Mouse (Mus musculus): ENCODE results near the gene Tnfsf18.

The Tnfsf18 gene

DNA sequence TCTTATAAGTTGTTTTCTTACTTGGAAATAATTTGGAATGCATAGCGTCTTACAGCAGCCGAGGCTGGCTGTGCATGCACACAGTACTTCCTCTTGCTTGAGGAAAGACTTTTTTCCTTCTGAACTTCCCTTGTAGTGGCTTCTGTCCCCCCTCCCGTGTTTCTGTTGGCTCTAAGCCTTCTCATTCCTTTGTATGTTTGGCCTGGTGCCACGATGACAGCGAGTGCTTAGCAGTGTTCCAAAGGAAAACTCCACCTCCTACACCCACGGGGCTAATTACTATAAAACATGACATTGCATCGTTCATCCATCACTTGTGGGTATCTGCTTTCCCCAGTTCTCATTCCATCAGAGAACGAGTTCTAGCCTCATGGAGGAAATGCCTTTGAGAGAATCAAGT lies at the start of gene Tnfsf18:
Gene Tnfsf18 (plus strand): TSS at position 313 of the 400 bp plus-strand sequence.
- no peak for DNase-seq (ENCODE audit: low read depth in 1 of 2, low spot score in 2 of 2)

- no peak for DNase-seq (ENCODE audit: low read depth in 1 of 2, low spot score in 2 of 2)
Measured at GRCm38 (mm10) chr1:161444858-161445257, 49.6 kb upstream of the Tnfsf18 start.

GRCm38 (mm10) chr1:161451683-161452245 lies 42.7 kb upstream of the Tnfsf18 start:
- no peak for DNase-seq (ENCODE audit: low read depth in 1 of 2, low spot score in 2 of 2)

- no peak for DNase-seq (ENCODE audit: low read depth in 1 of 2, low spot score in 2 of 2)
Measured at GRCm38 (mm10) chr1:161452250-161452649, 42.2 kb upstream of the Tnfsf18 start.

GRCm38 (mm10) chr1:161463388-161464085 lies 30.9 kb upstream of the Tnfsf18 start:
- DNase-seq (ENCODE audit: low read depth in 1 of 2, low spot score in 2 of 2): no peak

GRCm38 (mm10) chr1:161477221-161477620 lies 17.2 kb upstream of the Tnfsf18 start:
- no peak for DNase-seq (ENCODE audit: low read depth in 1 of 2, low spot score in 2 of 2)

- no peak for DNase-seq (ENCODE audit: low read depth in 1 of 2, low spot score in 2 of 2)
Measured at GRCm38 (mm10) chr1:161479854-161480253, 14.6 kb upstream of the Tnfsf18 start.

GRCm38 (mm10) chr1:161482211-161482610 lies 12.2 kb upstream of the Tnfsf18 start:
- DNase-seq (ENCODE audit: low read depth in 1 of 2, low spot score in 2 of 2): peak in 1 of 2 experiments; percentile 16

- no peak for DNase-seq (ENCODE audit: low read depth in 1 of 2, low spot score in 2 of 2)
Measured at GRCm38 (mm10) chr1:161487069-161487468, 7.4 kb upstream of the Tnfsf18 start.

DNA sequence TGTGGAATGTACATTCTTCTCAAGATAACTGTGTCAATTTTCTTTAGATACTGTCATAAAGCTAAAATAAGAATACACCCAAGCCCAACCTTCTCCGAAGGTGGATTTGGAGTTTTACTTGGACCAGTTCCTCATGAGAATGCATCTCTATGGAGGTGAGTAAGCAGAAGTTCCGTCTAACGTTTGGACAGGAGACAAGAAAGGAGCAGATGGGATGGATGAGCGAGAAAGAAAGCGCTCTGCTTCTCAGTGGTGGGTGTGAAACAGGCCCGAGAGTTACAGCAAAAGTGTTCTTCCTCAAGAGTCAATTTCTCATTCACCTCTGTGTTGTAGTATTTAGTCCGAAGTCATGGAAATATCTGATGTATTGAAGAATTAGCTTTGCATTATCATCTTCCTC lies 2.7 kb upstream of the Tnfsf18 start:
- DNase-seq (ENCODE audit: low read depth in 1 of 2, low spot score in 2 of 2): no peak

DNA sequence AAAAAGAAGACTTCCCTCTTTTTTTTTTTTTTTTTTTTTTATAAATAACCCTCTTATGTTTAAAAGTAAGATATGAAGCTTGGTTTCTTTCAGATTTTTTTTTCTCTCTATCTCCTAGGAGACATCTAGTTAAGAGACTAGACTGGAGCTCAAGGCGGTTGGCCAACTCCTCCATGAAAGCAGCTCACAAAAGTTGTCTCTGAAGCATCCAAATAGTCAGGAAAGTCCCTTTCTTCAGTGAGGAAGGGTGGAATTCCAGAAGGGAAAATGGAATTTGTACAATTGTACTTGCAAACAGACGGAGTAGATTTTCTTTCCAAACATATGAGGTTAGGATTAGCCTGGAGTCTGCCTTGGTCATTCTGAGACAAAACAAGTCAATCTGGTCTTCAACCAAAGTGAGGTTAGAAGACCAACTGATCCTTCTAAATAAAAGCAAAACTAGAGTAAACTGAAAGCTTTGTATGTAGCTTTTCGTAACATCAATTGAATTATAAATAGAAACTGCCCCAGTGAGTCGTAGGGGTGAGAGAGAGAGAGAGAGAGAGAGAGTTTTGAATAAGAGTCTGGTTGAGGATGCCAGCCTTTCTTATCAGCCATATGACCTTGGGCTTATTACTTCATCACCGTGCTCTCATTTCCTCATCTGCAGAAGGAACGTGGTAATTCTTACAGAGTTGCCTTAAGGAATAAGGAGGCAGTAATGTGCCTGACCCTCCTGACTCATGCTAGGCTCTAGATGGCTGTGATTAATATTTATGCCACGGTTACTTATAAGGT lies 2.6 kb downstream of the Tnfsf18 start:
- DNase-seq (ENCODE audit: low read depth in 1 of 2, low spot score in 2 of 2): no peak

DNA sequence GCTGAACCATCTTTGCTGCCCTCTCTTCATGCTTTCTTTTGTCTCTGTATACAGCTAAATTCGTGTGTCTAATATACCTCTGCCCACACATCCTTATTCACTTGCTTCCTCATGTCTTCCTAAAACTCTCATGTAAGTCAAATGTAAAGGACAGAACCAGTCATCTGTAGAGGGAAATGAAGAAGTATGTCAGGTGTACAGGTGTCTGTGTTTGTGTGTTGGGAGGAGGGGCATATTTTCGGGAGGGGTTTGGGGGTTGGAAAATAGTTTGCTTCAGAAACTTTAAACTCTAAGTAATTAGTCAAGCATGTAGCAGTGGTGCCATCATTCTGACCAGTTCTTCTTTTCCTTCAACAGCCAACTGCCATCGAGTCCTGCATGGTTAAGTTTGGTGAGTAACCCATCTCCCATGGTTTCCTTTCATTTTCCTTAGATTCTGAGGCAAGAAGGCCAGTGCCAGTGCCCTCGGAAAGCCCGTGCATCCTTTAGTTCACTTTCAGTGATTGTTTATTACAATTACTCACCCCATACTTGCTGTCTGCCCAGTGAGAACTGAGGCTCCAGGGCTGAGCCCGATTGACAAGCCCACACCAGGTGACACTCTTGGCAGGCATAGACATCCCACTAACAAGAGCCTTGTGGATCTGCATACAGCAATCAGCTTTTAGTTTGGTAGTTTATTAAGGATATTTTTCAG lies 5.8 kb downstream of the Tnfsf18 start:
- DNase-seq (ENCODE audit: low read depth in 1 of 2, low spot score in 2 of 2): no peak

- DNase-seq (ENCODE audit: low read depth in 1 of 2, low spot score in 2 of 2): no peak
Measured at GRCm38 (mm10) chr1:161500811-161501146, 6.3 kb downstream of the Tnfsf18 start.

- no peak for DNase-seq (ENCODE audit: low read depth in 1 of 2, low spot score in 2 of 2)
Measured at GRCm38 (mm10) chr1:161506317-161506716, 11.9 kb downstream of the Tnfsf18 start.

- no peak for DNase-seq (ENCODE audit: low read depth in 1 of 2, low spot score in 2 of 2)
Measured at GRCm38 (mm10) chr1:161507623-161508047, 13.2 kb downstream of the Tnfsf18 start.

DNA sequence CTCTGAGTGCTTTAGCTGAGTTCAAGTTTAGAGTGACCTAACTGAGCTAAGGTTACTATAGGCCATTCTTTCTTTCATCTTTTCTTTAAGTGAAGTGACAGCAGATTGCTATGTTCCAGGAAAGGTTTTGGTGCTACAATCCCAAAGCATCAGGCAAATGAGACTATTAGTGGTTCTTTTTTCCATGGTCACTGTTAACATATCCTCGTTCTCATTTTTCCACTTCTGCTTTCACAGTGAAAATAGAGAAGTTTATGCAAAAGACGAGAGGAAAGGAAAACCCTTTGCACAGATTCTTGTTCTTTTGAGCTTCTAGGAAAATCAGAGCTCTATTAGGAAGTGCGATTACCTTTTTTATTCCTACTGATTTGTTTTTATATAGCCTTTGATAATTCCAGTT lies 22.9 kb downstream of the Tnfsf18 start:
- no peak for DNase-seq (ENCODE audit: low read depth in 1 of 2, low spot score in 2 of 2)

GRCm38 (mm10) chr1:161520223-161520622 lies 25.8 kb downstream of the Tnfsf18 start:
- DNase-seq (ENCODE audit: low read depth in 1 of 2, low spot score in 2 of 2): no peak

GRCm38 (mm10) chr1:161528173-161528572 lies 33.7 kb downstream of the Tnfsf18 start:
- no peak for DNase-seq (ENCODE audit: low read depth in 1 of 2, low spot score in 2 of 2)

DNA sequence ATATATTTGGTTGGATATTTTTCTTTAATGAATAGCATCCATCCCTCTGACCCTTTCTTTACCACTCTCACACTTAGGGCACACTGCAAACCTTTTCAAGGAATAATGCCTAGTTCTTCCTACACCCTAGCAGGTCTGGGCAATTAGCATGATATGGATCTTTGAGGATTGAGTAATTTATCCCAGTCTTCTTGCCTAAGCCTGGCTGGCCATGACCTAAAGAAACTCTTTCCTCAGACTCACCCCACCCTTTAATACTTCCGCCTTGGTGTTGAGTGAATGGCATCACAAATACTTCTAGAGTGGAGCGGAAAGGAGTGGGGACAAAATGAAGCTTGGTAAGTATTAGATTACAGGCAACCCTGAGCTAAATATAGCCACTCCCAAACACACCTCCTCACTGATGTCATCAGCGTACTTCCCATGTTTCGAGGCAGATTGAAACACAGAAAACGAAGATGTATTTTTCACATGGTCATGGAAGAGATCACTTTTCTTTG lies 56.2 kb downstream of the Tnfsf18 start:
- no peak for DNase-seq (ENCODE audit: low read depth in 1 of 2, low spot score in 2 of 2)

DNA sequence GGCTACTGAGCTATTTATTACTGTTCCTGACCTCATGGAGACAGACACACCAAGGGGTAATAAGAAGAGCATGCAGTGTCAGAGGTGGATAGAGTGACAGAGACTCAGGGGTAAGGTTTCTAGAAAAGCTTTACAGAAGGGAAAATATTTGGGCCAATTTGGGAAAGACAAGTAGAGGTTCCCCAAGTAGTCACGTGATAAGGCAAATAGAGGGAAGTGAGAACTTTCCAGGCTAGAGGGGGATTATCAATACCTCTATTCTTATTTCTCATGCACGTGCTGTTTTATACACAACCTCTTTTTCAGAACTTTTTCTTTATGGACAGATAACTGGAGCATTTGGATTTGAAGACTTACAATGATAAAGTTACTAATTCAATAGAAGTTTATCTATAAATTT lies 57.6 kb downstream of the Tnfsf18 start:
- no peak for DNase-seq (ENCODE audit: low read depth in 1 of 2, low spot score in 2 of 2)
